In the genomic region with DNA sequence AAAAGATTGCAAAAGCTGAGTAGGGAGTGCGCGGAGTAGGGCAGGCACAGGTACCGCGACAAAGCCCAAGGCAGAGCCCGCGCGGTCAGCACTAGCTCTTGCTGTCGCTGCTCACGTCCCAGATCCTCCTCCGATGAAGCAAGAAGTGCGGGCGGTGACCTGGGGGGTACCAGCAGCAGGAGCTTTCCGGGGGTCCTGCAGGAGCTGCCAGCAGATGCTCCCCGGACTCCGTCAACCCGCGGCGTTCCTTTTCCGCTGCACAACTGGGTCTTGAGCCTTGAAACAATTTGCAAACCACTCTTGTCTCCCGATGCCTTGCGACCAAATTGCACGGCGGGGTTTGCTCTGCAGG, we compare ENCODE assay signal across 8 mouse cellular contexts. TPM values are rescaled to one million over a fixed set of nuclear protein-coding genes. Genes with fewer than 3 reads are reported as not detected.
DNase-seq lines count a peak whose midpoint lies in the region; ATAC-seq lines count a peak whose summit lies in the region.

No protein-coding gene starts in this region.

- H3K27ac ChIP-seq in embryonic facial prominence, embryonic 14.5 days (replicated peaks; ENCODE audit: low read depth, low read length) = peak overlapping the region; percentile 98
- H3K27ac ChIP-seq in liver, embryonic 13.5 days = peak overlapping the region; percentile 23; the same call in 1 of the 2 replicates
- peak overlapping the region; percentile 97 for H3K27ac ChIP-seq in neural tube, embryonic 14.5 days (ENCODE audit: low read depth, low read length)

- WGBS in embryonic facial prominence, embryonic 14.5 days = under 1% methylated on average over 23 of the region's 23 CpGs
- under 1% methylated on average over 23 of the region's 23 CpGs for WGBS in liver, embryonic 13.5 days (ENCODE audit: insufficient replicate concordance)
- WGBS in neural tube, embryonic 14.5 days = under 1% methylated on average over 23 of the region's 23 CpGs

- peak overlapping the region; percentile 70 for H3K4me3 ChIP-seq in embryonic facial prominence, embryonic 14.5 days (ENCODE audit: low read depth, low read length)
- peak overlapping the region; percentile 67 for H3K4me3 ChIP-seq in liver, embryonic 13.5 days (replicated peaks)
- H3K4me3 ChIP-seq in neural tube, embryonic 14.5 days (ENCODE audit: low read depth, low read length) = peak overlapping the region; percentile 98

- H3K27me3 ChIP-seq in embryonic facial prominence, embryonic 14.5 days (replicated peaks; ENCODE audit: control insufficient read depth, insufficient read depth, low read length) = no peaks in the 10 kb centered on the region
- peaks cover 54% of the 10 kb centered on the region for H3K27me3 ChIP-seq in liver, embryonic 13.5 days
- H3K27me3 ChIP-seq in neural tube, embryonic 14.5 days (ENCODE audit: control insufficient read depth, insufficient read depth, low read length) = no peaks in the 10 kb centered on the region

- H3K36me3 ChIP-seq in embryonic facial prominence, embryonic 14.5 days (ENCODE audit: control insufficient read depth, insufficient read depth, low read length) = no peaks in the 10 kb centered on the region
- no peaks in the 10 kb centered on the region for H3K36me3 ChIP-seq in liver, embryonic 13.5 days
- no peaks in the 10 kb centered on the region for H3K36me3 ChIP-seq in neural tube, embryonic 14.5 days (ENCODE audit: control insufficient read depth, insufficient read depth, low read length)

- H3K9me3 ChIP-seq in embryonic facial prominence, embryonic 14.5 days (ENCODE audit: control insufficient read depth, low read length) = no peaks in the 10 kb centered on the region
- H3K9me3 ChIP-seq in liver, embryonic 13.5 days (replicated peaks) = no peaks in the 10 kb centered on the region
- no peaks in the 10 kb centered on the region for H3K9me3 ChIP-seq in neural tube, embryonic 14.5 days (ENCODE audit: control insufficient read depth, low read length)

- peak; percentile 45 to 50 for DNase-seq in cerebellum, postnatal 25 days
- no peak for DNase-seq in embryonic facial prominence, embryonic 14.5 days (ENCODE audit: low spot score)
- peak; percentile 24 for DNase-seq in liver, embryonic 13.5 days
- peak; percentile 78 for DNase-seq in thymus, postnatal 25 days

- H3K4me1 ChIP-seq in embryonic facial prominence, embryonic 14.5 days (ENCODE audit: control insufficient read depth, insufficient read depth, low read length) = peaks cover 15% of the 10 kb centered on the region
- H3K4me1 ChIP-seq in liver, embryonic 13.5 days (replicated peaks) = peaks cover 27% of the 10 kb centered on the region
- H3K4me1 ChIP-seq in neural tube, embryonic 14.5 days (ENCODE audit: control insufficient read depth, insufficient read depth, low read length) = peaks cover 6% of the 10 kb centered on the region; the same call in 1 of the 2 replicates

- peak overlapping the region; percentile 77 for H3K4me2 ChIP-seq in embryonic facial prominence, embryonic 14.5 days (ENCODE audit: low read depth, low read length)
- H3K4me2 ChIP-seq in liver, embryonic 13.5 days = peak overlapping the region; percentile 88
- peak overlapping the region; percentile 84 for H3K4me2 ChIP-seq in neural tube, embryonic 14.5 days (ENCODE audit: low read depth, low read length)

- H3K9ac ChIP-seq in embryonic facial prominence, embryonic 14.5 days (ENCODE audit: low read depth, low read length) = peak overlapping the region; percentile 90
- peak overlapping the region; percentile 68 for H3K9ac ChIP-seq in liver, embryonic 13.5 days
- peak overlapping the region; percentile 92 for H3K9ac ChIP-seq in neural tube, embryonic 14.5 days (replicated peaks; ENCODE audit: low read depth, low read length)

- no peak for ATAC-seq in cerebellum, adult (ENCODE audit: insufficient number of reproducible peaks, low FRiP score, low TSS enrichment)
- peak; percentile 1 for ATAC-seq in CD4-positive, CD25-positive, alpha-beta regulatory T cell, adult 4 months
- ATAC-seq in embryonic facial prominence, embryonic 14.5 days (ENCODE audit: low read depth) = peak; percentile 23; the same call in 1 of the 2 replicates
- peak; percentile 1 to 4; a peak in 2 of 4 replicates for ATAC-seq in hematopoietic stem cell, adult 5-6 weeks (replicated peaks in 1 of 2; ENCODE audit: insufficient read depth in 1 of 2, low FRiP score in 2 of 2, low TSS enrichment in 1 of 2, low read depth in 1 of 2, poor library complexity in 2 of 2, severe bottlenecking in 2 of 2)
- ATAC-seq in liver, embryonic 13.5 days (ENCODE audit: low read depth) = no peak
- peak; percentile 30 for ATAC-seq in neural tube, embryonic 14.5 days (ENCODE audit: low read depth)

RNA-seq across cellular contexts. Expression of a gene that starts 0.5 kb away (rescaled TPM):
- polyA plus RNA-seq in CD4-positive, CD25-positive, alpha-beta regulatory T cell, adult 4 months (2017; shearing (Covaris generic)) = 10 to 100 TPM; 76.7 to 80.4 TPM
- polyA plus RNA-seq in embryonic facial prominence, embryonic 14.5 days (2014; fragmentation: Nextera tagmentation; extraction: Ambion mirVana) = 62.0 and 67.3 TPM in 2 replicates
- total RNA-seq in hematopoietic stem cell, adult 5-6 weeks (2017) = 7.2 and 9.3 TPM in 2 replicates
- 2.8 and 3.4 TPM in 2 replicates for polyA plus RNA-seq in liver, embryonic 13.5 days (2015; fragmentation: Nextera tagmentation; extraction: Ambion mirVana)
- polyA plus RNA-seq in neural tube, embryonic 14.5 days (2014; fragmentation: Nextera tagmentation; extraction: Ambion mirVana) = 145 and 166 TPM in 2 replicates

Comparison
In these comparisons a context has a peak if more than half of its experiments do, and no peak if none do; other contexts are left out.
1. ATAC-seq: peak in CD4-positive, CD25-positive, alpha-beta regulatory T cell, adult 4 months (single experiment), embryonic facial prominence, embryonic 14.5 days (single experiment), hematopoietic stem cell, adult 5-6 weeks (2 of 2) and neural tube, embryonic 14.5 days (single experiment); none in cerebellum, adult (single experiment) and liver, embryonic 13.5 days (single experiment).
2. H3K27ac ChIP-seq: peak in every context shown above with its lines; median percentile 98 in embryonic facial prominence, embryonic 14.5 days; 97 in neural tube, embryonic 14.5 days; 23 in liver, embryonic 13.5 days.
3. RNA of a gene that starts 0.5 kb away (polyA plus RNA-seq): 145 to 166 TPM in neural tube, embryonic 14.5 days, 76.7 to 80.4 TPM in CD4-positive, CD25-positive, alpha-beta regulatory T cell, adult 4 months and 62.0 to 67.3 TPM in embryonic facial prominence, embryonic 14.5 days; 2.8 to 3.4 TPM in liver, embryonic 13.5 days; every median in the first group is over 10 times any median in the second.
4. Peak in every context shown above with its lines, with median percentiles within 50 percentile points of each other: H3K4me2 ChIP-seq, H3K4me3 ChIP-seq and H3K9ac ChIP-seq.